ENCODE assay signal across 10 mouse cellular contexts in genomic region chr5:125312970-125313597, GRCm38 (mm10). TPM values are rescaled to one million over a fixed set of nuclear protein-coding genes. Genes with fewer than 3 reads are reported as not detected.
A peak's percentile ranks its signal among the peaks of the same experiment; 100 is the strongest.
DNase-seq lines count a peak whose midpoint lies in the region; ATAC-seq and TF ChIP-seq lines count a peak whose summit lies in the region.
"Had no signal": no experiment of that assay in that cellular context is flagged by ENCODE, and none has a peak within 500 bp of the region (broad histone marks: within the 10 kb centered on the region; RNA-seq: fewer than 3 reads in every experiment).

No protein-coding gene starts in this region.

- no peak for ATAC-seq in hindbrain, embryonic 13.5 days (ENCODE audit: low FRiP score)
- ATAC-seq in hindbrain, embryonic 12.5 days (ENCODE audit: low FRiP score): no peak
- ATAC-seq in limb, embryonic 14.5 days (ENCODE audit: low FRiP score, low read depth): no peak
- ATAC-seq in forebrain, postnatal 0 days: no peak

- no peaks in the 10 kb centered on the region for H3K9me3 ChIP-seq in hindbrain, embryonic 13.5 days
- no peaks in the 10 kb centered on the region for H3K9me3 ChIP-seq in hindbrain, embryonic 12.5 days (replicated peaks)
- H3K9me3 ChIP-seq in limb, embryonic 14.5 days (ENCODE audit: control insufficient read depth, low read length): no peaks in the 10 kb centered on the region
- H3K9me3 ChIP-seq in forebrain, postnatal 0 days (ENCODE audit: low read length): no peaks in the 10 kb centered on the region
- H3K9me3 ChIP-seq: limb, embryonic 13.5 days had no signal

- no peak overlapping the region for H3K4me3 ChIP-seq in hindbrain, embryonic 13.5 days
- H3K4me3 ChIP-seq in hindbrain, embryonic 12.5 days: no peak overlapping the region
- H3K4me3 ChIP-seq in limb, embryonic 14.5 days (replicated peaks; ENCODE audit: low read length): no peak overlapping the region
- no peak overlapping the region for H3K4me3 ChIP-seq in forebrain, postnatal 0 days (ENCODE audit: low read depth, low read length)
- H3K4me3 ChIP-seq: limb, embryonic 13.5 days had no signal

- no peak for TF ChIP-seq CTCF in brain, embryonic 14.5 days (IDR thresholded peaks at IDR 0.05; ENCODE audit: borderline replicate concordance, extremely low read depth, insufficient read depth, insufficient read length)
- TF ChIP-seq CTCF in forebrain, postnatal 0 days (IDR thresholded peaks at IDR 0.05; ENCODE audit: low read depth): no peak

- no peak overlapping the region for H3K9ac ChIP-seq in hindbrain, embryonic 13.5 days
- no peak overlapping the region for H3K9ac ChIP-seq in hindbrain, embryonic 12.5 days
- H3K9ac ChIP-seq in limb, embryonic 14.5 days (ENCODE audit: low read depth, low read length, severe bottlenecking): no peak overlapping the region
- H3K9ac ChIP-seq in forebrain, postnatal 0 days: no peak overlapping the region
- H3K9ac ChIP-seq: limb, embryonic 13.5 days had no signal

- no peak for TF ChIP-seq POLR2A in brain, embryonic 14.5 days (IDR thresholded peaks at IDR 0.05; ENCODE audit: borderline replicate concordance, extremely low read depth, insufficient read depth, insufficient read length, poor library complexity, severe bottlenecking)
- no peak for TF ChIP-seq POLR2A in limb, embryonic 14.5 days (IDR thresholded peaks at IDR 0.05; ENCODE audit: borderline replicate concordance, extremely low read depth, insufficient read depth, insufficient read length)

- peak overlapping the region; percentile 10 for H3K27ac ChIP-seq in hindbrain, embryonic 13.5 days
- H3K27ac ChIP-seq in hindbrain, embryonic 12.5 days: no peak overlapping the region
- H3K27ac ChIP-seq in limb, embryonic 14.5 days (replicated peaks; ENCODE audit: low read depth, low read length): no peak overlapping the region
- no peak overlapping the region for H3K27ac ChIP-seq in forebrain, postnatal 0 days (ENCODE audit: low read depth, low read length)
- H3K27ac ChIP-seq: limb, embryonic 13.5 days had no signal

- WGBS in hindbrain, embryonic 13.5 days: 78% methylated on average over 13 of the region's 13 CpGs
- 85% methylated on average over 13 of the region's 13 CpGs for WGBS in hindbrain, embryonic 12.5 days
- WGBS in limb, embryonic 14.5 days: 62% methylated on average over 13 of the region's 13 CpGs
- 78% methylated on average over 13 of the region's 13 CpGs for WGBS in forebrain, postnatal 0 days

- H3K27me3 ChIP-seq in hindbrain, embryonic 13.5 days: no peaks in the 10 kb centered on the region
- H3K27me3 ChIP-seq in hindbrain, embryonic 12.5 days: no peaks in the 10 kb centered on the region
- H3K27me3 ChIP-seq in limb, embryonic 14.5 days (ENCODE audit: control insufficient read depth, insufficient read depth, low read length): no peaks in the 10 kb centered on the region
- no peaks in the 10 kb centered on the region for H3K27me3 ChIP-seq in forebrain, postnatal 0 days (ENCODE audit: insufficient read depth, low read length)
- H3K27me3 ChIP-seq: limb, embryonic 13.5 days had no signal

- peak; percentile 36 for DNase-seq in Muller cell, postnatal 12 days (ENCODE audit: inconsistent ontology term)
- peak; percentile 20 for DNase-seq in brain, embryonic 14.5 days (ENCODE audit: low read depth)
- DNase-seq in limb, embryonic 14.5 days (ENCODE audit: low spot score): peak; percentile 25
- no peak for DNase-seq in thymus, adult 18-20 months
- DNase-seq in forebrain, postnatal 0 days: no peak
- DNase-seq in frontal cortex, postnatal 25 days (ENCODE audit: low spot score in 2 of 2): no peak
- DNase-seq: right cerebral cortex, postnatal 25 days had no signal

- no peaks in the 10 kb centered on the region for H3K36me3 ChIP-seq in hindbrain, embryonic 13.5 days
- no peaks in the 10 kb centered on the region for H3K36me3 ChIP-seq in hindbrain, embryonic 12.5 days
- no peaks in the 10 kb centered on the region for H3K36me3 ChIP-seq in limb, embryonic 14.5 days (ENCODE audit: control insufficient read depth, insufficient read depth, low read length)
- H3K36me3 ChIP-seq in forebrain, postnatal 0 days (ENCODE audit: insufficient read depth): no peaks in the 10 kb centered on the region
- H3K36me3 ChIP-seq: limb, embryonic 13.5 days had no signal

- H3K4me1 ChIP-seq in hindbrain, embryonic 13.5 days (replicated peaks): no peaks in the 10 kb centered on the region
- no peaks in the 10 kb centered on the region for H3K4me1 ChIP-seq in hindbrain, embryonic 12.5 days
- H3K4me1 ChIP-seq in limb, embryonic 14.5 days (ENCODE audit: control insufficient read depth, insufficient read depth, low read length): 0 out of 2 replicates have a peak, but pooled peaks cover 6% of the 10 kb centered on the region
- H3K4me1 ChIP-seq in forebrain, postnatal 0 days (ENCODE audit: insufficient read depth): no peaks in the 10 kb centered on the region

- no peak overlapping the region for H3K4me2 ChIP-seq in hindbrain, embryonic 13.5 days
- no peak overlapping the region for H3K4me2 ChIP-seq in hindbrain, embryonic 12.5 days (replicated peaks)
- no peak overlapping the region for H3K4me2 ChIP-seq in limb, embryonic 14.5 days (replicated peaks; ENCODE audit: low read depth, low read length, severe bottlenecking)
- no peak overlapping the region for H3K4me2 ChIP-seq in forebrain, postnatal 0 days (ENCODE audit: low read depth)
- H3K4me2 ChIP-seq: limb, embryonic 13.5 days had no signal

RNA-seq across cellular contexts. Expression of gene Scarb1, which starts 27.8 kb away (rescaled TPM):
- 27.4 and 28.0 TPM in 2 replicates for polyA plus RNA-seq in hindbrain, embryonic 13.5 days (2015; fragmentation: Nextera tagmentation; extraction: Ambion mirVana)
- 28.6 and 29.7 TPM in 2 replicates for polyA plus RNA-seq in hindbrain, embryonic 12.5 days (2016; fragmentation: Nextera tagmentation; extraction: Ambion mirVana)
- polyA plus RNA-seq in brain, embryonic 14.5 days (2012; rRNA removed): 43.1 and 45.0 TPM in 2 replicates
- polyA plus RNA-seq in limb, embryonic 14.5 days (2012; rRNA removed): 67.7 and 85.6 TPM in 2 replicates
- polyA plus RNA-seq in limb, embryonic 14.5 days (2014; fragmentation: Nextera tagmentation; extraction: Ambion mirVana): 40.1 and 43.9 TPM in 2 replicates
- total RNA-seq in forebrain, postnatal 0 days (2014; rRNA removed): 45.2 and 52.7 TPM in 2 replicates
- polyA plus RNA-seq in forebrain, postnatal 0 days (2015; fragmentation: Nextera tagmentation; extraction: Ambion mirVana): 53.5 and 55.9 TPM in 2 replicates

Comparison
In these comparisons a context has a peak if more than half of its experiments do, and no peak if none do; other contexts are left out.
1. DNase-seq: peak in Muller cell, postnatal 12 days (single experiment), brain, embryonic 14.5 days (single experiment) and limb, embryonic 14.5 days (single experiment); none in thymus, adult 18-20 months (0 of 2), forebrain, postnatal 0 days (single experiment) and frontal cortex, postnatal 25 days (0 of 2).